ENCODE assay signal across 13 mouse cellular contexts in the genomic region with DNA sequence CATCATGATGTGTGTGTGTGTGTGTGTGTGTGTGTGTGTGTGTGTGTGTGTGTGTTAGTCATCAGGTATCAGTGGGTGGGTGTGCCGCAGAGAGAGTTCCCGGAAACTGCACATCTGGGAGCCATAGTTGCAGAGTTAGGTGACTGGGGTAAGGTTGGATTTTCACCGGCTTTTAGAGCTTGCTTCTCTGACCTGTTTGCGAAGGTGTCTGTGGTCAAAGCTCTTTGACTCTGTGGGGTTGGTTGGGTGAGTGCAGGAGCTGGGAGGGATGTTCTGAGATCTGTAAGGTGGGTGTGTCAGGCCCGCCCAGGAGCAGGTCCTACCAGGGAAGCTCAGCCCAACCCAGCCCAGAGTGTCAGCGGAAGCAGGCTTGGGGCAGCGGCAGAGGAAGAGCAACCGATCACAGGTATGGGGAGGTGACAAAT. TPM values are rescaled to one million over a fixed set of nuclear protein-coding genes. Genes with fewer than 3 reads are reported as not detected.
DNase-seq lines count a peak whose midpoint lies in the region; ATAC-seq lines count a peak whose summit lies in the region.
"Had no signal": no experiment of that assay in that cellular context is flagged by ENCODE, and none has a peak within 500 bp of the region (broad histone marks: within the 10 kb centered on the region; RNA-seq: fewer than 3 reads in every experiment).

A gene (plus strand): TSS at position 350 of the 425 bp plus-strand sequence.

- peaks cover 74% of the 10 kb centered on the region for H3K4me1 ChIP-seq in erythroblast, embryonic 14.5 days (ENCODE audit: control insufficient read depth)
- peaks cover 7% of the 10 kb centered on the region; the same call in 1 of the 2 replicates for H3K4me1 ChIP-seq in intestine, embryonic 14.5 days (replicated peaks; ENCODE audit: control insufficient read depth, insufficient read depth, low read length)

- H3K4me3 ChIP-seq in erythroblast, embryonic 14.5 days (replicated peaks), result peak within 1 kb of the TSS; percentile 51
- no peak within 1 kb of the TSS for H3K4me3 ChIP-seq in intestine, embryonic 14.5 days (ENCODE audit: low read depth, low read length)
- H3K4me3 ChIP-seq: forebrain, embryonic 10.5 days; heart, embryonic 13.5 days had no signal

- peak; percentile 82 for DNase-seq in ES-CJ7 (ENCODE audit: low read depth, low spot score)
- DNase-seq in intestine, embryonic 14.5 days (ENCODE audit: low spot score), result no peak
- DNase-seq in natural killer cell, adult 2 months (ENCODE audit: low spot score in 2 of 2), result peak; percentile 65 to 79
- no peak for DNase-seq in yolk sac, embryonic 10.5 days (ENCODE audit: low spot score)
- no peak for DNase-seq in retina, postnatal 1 day
- DNase-seq in layer of hippocampus, adult 11-12 months (ENCODE audit: low spot score), result no peak
- DNase-seq: kidney, postnatal 36 days; lung, postnatal 14 days had no signal

- no peaks in the 10 kb centered on the region for H3K27me3 ChIP-seq in erythroblast, embryonic 14.5 days (ENCODE audit: control insufficient read depth)
- H3K27me3 ChIP-seq in intestine, embryonic 14.5 days (replicated peaks; ENCODE audit: control insufficient read depth, insufficient read depth, low read length), result no peaks in the 10 kb centered on the region

- WGBS in intestine, embryonic 14.5 days, result 36% methylated on average over 8 of the region's 8 CpGs

- H3K9me3 ChIP-seq in erythroblast, embryonic 14.5 days (ENCODE audit: control insufficient read depth, low read length), result no peaks in the 10 kb centered on the region
- no peaks in the 10 kb centered on the region for H3K9me3 ChIP-seq in intestine, embryonic 14.5 days (ENCODE audit: control insufficient read depth, low read length)
- H3K9me3 ChIP-seq: forebrain, embryonic 10.5 days; heart, embryonic 13.5 days had no signal

- no peak within 1 kb of the TSS for H3K27ac ChIP-seq in intestine, embryonic 14.5 days (ENCODE audit: low read depth)
- H3K27ac ChIP-seq: forebrain, embryonic 10.5 days; heart, embryonic 13.5 days; hindbrain, embryonic 14.5 days had no signal

- H3K4me2 ChIP-seq in intestine, embryonic 14.5 days (ENCODE audit: low read length), result peak within 1 kb of the TSS; percentile 8; the same call in 1 of the 2 replicates
- H3K4me2 ChIP-seq: heart, embryonic 13.5 days; hindbrain, embryonic 14.5 days had no signal

- no peaks in the 10 kb centered on the region for H3K36me3 ChIP-seq in erythroblast, embryonic 14.5 days (ENCODE audit: control insufficient read depth)
- no peaks in the 10 kb centered on the region for H3K36me3 ChIP-seq in intestine, embryonic 14.5 days (ENCODE audit: control insufficient read depth, insufficient read depth, low read length)
- H3K36me3 ChIP-seq: forebrain, embryonic 10.5 days; heart, embryonic 13.5 days had no signal

- no peak within 1 kb of the TSS for H3K9ac ChIP-seq in intestine, embryonic 14.5 days (ENCODE audit: low read length)
- H3K9ac ChIP-seq: heart, embryonic 13.5 days; hindbrain, embryonic 14.5 days had no signal

- no peak; the same call in 1 of the 2 replicates for ATAC-seq in erythroblast, adult 5-6 weeks (replicated peaks; ENCODE audit: low FRiP score, poor library complexity, severe bottlenecking)
- no peak for ATAC-seq in intestine, embryonic 14.5 days (replicated peaks; ENCODE audit: low FRiP score, low TSS enrichment, low read depth)

RNA-seq across cellular contexts. Expression of the gene that starts here (rescaled TPM):
- polyA plus RNA-seq in erythroblast, embryonic 14.5 days (2012), result 0.06 TPM in 1 of 2 replicates, not detected in the other
- total RNA-seq in erythroblast, adult 5-6 weeks (2015; ENCODE audit: low replicate concordance), result 3.1 TPM in 1 of 2 replicates, not detected in the other
- 0.60 TPM in 1 of 2 replicates, not detected in the other for total RNA-seq in erythroblast, adult 5-6 weeks (2017; ENCODE audit: low replicate concordance)
- polyA plus RNA-seq in intestine, embryonic 14.5 days (2014; fragmentation: Nextera tagmentation; extraction: Ambion mirVana), result 2.3 and 3.0 TPM in 2 replicates

Comparison
In these comparisons a context has a peak if more than half of its experiments do, and no peak if none do; other contexts are left out.
1. DNase-seq: peak in ES-CJ7 (single experiment) and natural killer cell, adult 2 months (2 of 2); none in intestine, embryonic 14.5 days (single experiment), yolk sac, embryonic 10.5 days (single experiment), retina, postnatal 1 day (single experiment) and layer of hippocampus, adult 11-12 months (single experiment).